Mouse (Mus musculus): Measurements from ENCODE around the gene Ptpa. TPM values are rescaled to one million over a fixed set of nuclear protein-coding genes. Genes with fewer than 3 reads are reported as not detected.
A peak's percentile ranks its signal among the peaks of the same experiment; 100 is the strongest.

Ptpa gene
- total RNA-seq, 4 experiments from 2014 or later: 135 to 153 (median 141) TPM

DNA sequence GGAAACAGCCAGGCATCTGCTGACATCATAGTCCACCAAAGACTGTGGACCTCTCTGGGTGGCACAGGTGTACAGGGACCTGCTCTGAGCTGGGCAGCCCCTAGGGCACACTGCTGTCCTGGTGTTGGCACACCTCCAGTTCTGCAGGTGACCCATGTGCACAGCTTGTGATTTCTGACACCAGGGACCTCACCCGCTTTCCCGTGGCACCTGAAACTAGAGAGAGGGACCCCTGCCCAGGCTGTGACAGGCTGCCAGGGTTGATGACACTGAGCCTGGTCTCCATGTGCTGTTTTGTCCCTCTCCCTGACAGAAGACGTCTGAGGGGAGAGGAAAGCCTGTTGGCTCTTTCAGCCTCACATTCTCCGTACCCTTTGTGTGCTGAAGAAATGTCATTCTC is 22.0 kb downstream of the Ptpa start:
- DNase-seq: no peak

DNA sequence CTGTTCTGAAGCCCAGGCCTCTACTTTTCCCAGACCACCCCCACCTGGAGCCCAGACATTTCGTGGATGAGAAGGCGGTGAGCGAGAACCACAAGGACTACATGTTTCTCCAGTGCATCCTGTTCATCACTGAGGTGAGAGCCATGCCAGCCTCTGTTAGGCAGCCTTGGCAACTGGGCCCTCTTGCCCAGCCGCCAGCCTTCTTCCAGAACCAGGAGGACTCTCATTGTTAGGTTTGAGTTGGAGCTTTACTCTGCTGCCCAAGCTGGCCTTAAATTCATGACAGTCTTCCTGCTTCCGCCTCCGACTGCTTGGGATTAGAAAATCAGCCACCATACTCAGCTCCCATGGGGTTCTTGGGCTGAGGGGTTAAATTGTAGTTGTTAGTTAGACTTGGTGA is 23.8 kb downstream of the Ptpa start:
- no peak for DNase-seq

GRCm38 (mm10) chr2:30440211-30440700 is 24.4 kb downstream of the Ptpa start:
- DNase-seq: no peak

DNA sequence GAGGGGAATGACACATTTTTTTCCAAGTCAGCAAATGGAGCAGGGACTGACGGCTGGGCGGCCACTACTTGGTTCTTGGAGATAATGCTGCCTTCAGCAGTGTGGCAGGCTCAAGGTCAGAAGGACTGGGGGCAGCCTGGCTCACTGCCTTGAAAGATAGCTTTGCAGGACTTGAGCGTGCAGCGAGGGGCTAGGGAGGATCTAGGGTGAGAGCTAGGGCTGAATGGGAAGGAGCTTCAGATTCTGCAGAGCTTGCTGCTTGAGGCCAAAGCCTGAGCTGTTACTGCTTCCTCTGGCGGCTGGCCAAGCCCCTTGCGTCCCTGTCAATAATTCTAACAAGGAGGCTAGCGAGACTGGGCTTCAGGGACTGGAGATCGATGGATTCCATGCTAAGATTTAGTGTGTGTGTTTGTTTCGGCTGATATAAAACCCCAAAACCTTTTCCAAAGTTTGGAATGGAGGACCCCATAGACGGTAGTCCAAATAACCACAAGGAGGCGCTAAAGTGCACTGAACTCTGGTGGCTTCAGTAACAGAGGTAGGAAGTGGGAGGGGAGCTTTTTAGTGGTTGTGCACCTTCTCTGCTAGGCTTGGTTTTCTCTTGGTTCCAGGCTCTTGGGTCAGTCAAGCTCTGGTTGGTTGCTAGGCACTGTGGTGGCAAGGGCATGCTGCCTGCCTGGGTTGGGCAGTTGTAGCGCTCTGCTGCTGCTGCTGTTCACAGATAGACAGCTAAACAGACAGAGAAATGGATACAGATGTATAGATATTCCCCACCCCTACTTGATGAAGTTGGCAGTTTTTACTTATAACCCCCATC is 25.1 kb downstream of the Ptpa start:
- peak; percentile 79 for DNase-seq

- peak; percentile 83 for DNase-seq
Measured at GRCm38 (mm10) chr2:30441518-30442497, 26.0 kb downstream of the Ptpa start.

GRCm38 (mm10) chr2:30442498-30442890 is 26.7 kb downstream of the Ptpa start:
- no peak for DNase-seq

- no peak for DNase-seq
Measured at GRCm38 (mm10) chr2:30443281-30443680, 27.4 kb downstream of the Ptpa start.

GRCm38 (mm10) chr2:30444006-30444405 is 28.2 kb downstream of the Ptpa start:
- no peak for DNase-seq

GRCm38 (mm10) chr2:30444450-30444849 is 28.6 kb downstream of the Ptpa start:
- no peak for DNase-seq

GRCm38 (mm10) chr2:30445312-30445711 is 29.5 kb downstream of the Ptpa start:
- no peak for DNase-seq

GRCm38 (mm10) chr2:30446891-30447826 is 31.3 kb downstream of the Ptpa start:
- DNase-seq: no peak

- DNase-seq: no peak
Measured at GRCm38 (mm10) chr2:30448371-30448770, 32.5 kb downstream of the Ptpa start.

GRCm38 (mm10) chr2:30450530-30450929 is 34.7 kb downstream of the Ptpa start:
- no peak for DNase-seq

- DNase-seq: no peak
Measured at GRCm38 (mm10) chr2:30451525-30451924, 35.7 kb downstream of the Ptpa start.

DNA sequence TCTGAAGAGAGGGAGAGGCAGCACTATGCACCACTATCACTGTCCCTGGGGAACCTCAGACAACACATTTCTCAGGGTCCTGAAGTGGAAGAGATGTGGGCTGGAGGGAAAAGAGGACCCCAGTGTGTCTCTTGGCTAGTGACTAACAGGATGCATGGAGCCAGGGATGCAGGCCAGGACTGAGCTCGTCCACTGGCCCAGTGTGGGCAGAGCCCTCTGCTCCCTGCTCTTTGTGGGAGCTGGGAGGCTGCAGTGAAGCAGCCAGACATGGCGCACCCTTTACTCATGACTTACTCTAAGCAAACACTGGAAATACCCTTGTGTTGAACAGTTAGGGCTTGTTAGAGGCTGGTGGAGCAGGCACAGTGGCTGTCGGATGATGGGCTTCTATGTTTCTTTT is 37.7 kb downstream of the Ptpa start:
- no peak for DNase-seq

GRCm38 (mm10) chr2:30454587-30454986 is 38.7 kb downstream of the Ptpa start:
- DNase-seq: no peak

- no peak for DNase-seq
Measured at GRCm38 (mm10) chr2:30456104-30456980, 40.5 kb downstream of the Ptpa start.

- no peak for DNase-seq
Measured at GRCm38 (mm10) chr2:30458349-30458748, 42.5 kb downstream of the Ptpa start.

DNA sequence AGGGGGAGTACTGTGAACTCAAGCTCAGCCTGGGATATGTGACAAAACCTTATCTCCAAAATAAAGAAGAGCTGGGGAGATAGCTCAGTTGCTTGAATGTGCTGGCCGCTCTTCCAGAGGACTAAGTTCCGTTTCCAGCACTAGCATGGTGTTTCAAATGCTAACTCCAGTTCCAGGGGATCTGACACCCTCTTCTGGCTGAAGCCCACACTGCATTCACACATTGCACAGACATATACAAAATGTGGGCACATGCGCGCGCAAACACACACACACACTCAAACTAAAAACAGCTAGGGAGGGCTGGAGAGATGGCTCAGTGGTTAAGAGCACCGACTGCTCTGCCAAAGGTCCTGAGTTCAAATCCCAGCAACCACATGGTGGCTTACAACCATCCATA is 43.4 kb downstream of the Ptpa start:
- DNase-seq: no peak

DNA sequence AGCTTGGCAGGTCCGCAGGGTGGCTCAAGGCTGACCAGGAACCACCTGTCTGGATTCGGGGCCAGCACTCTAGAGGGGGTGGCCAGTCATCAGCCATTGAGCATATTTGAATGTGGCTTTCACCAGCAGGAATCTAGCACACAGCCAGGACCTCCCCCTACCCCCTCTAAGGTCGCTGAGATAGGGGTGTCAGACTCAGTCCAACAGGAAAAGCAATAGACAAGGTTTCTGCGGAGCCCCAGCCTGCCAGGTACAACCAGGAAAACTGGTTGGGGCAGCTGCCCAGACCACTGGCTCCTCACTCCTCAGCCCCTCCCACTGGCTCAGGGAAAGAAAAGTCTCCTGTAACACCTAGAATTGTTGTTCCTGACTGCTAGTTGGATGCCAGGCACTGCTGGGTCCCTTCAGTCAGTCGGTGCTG is 47.5 kb downstream of the Ptpa start:
- no peak for DNase-seq

DNA sequence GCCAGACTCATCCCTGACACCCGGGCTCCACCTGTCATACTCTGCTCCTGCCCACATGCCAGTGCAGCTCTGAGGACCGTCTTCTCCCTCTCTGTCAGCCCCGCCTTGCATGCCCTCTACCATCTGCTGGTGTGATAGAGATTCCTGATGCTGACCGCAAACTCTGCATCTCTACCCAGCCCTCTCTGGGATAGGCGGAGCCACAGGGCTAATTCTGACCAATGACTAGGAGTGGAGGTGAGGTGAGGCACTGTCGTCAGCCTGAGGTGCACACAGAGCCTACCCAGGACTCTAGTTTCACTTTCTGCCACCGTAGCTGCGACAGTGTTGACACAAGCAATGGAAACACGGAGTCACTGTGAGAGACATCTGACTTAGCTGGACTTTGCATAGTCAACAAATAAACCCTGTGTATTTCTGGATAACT is 48.1 kb downstream of the Ptpa start:
- DNase-seq: peak; percentile 80
